Mouse (Mus musculus) lung, postnatal 0 days (tissue): Measurements from ENCODE around the gene Bcar3. TPM values are rescaled to one million over a fixed set of nuclear protein-coding genes. Genes with fewer than 3 reads are reported as not detected.

Source experiments
- ATAC-seq: fragments of 200-750 bp; cut with Nextera tagmentation; 2 replicates; pipeline ENCODE4 v1.8.0; 2017; ENCODE audit warnings: moderate library complexity
- DNase-seq: peaks from one replicate; pipeline ENCODE4 v3.0.0-alpha.2; 2016; ENCODE audit warnings: low spot score
- H3K27ac ChIP-seq: fragments of 300-500 bp; sonication (generic); 2 replicates; pipeline ENCODE4 v1.5.1; 2014; ENCODE audit warnings: antibody characterized with exemption, mild to moderate bottlenecking, low read length, mixed read lengths
- H3K27me3 ChIP-seq: fragments of 300-500 bp; sonication (generic); replicated peaks from 2 replicates; pipeline ENCODE4 v1.6.1; 2014; ENCODE audit warnings: low read length, mixed read lengths; ENCODE audit not compliant: insufficient read depth
- H3K36me3 ChIP-seq: fragments of 300-500 bp; sonication (generic); 2 replicates; pipeline ENCODE4 v1.6.1; 2014; ENCODE audit warnings: low read length, mixed read lengths; ENCODE audit not compliant: insufficient read depth
- H3K4me1 ChIP-seq: fragments of 300-500 bp; sonication (generic); 2 replicates; pipeline ENCODE4 v1.6.1; 2014; ENCODE audit warnings: antibody characterized with exemption, low read depth, low read length, mixed read lengths; ENCODE audit not compliant: insufficient read depth
- H3K4me2 ChIP-seq: fragments of 300-500 bp; sonication (generic); replicated peaks from 2 replicates; pipeline ENCODE4 v1.6.1; 2014; ENCODE audit warnings: low read depth, mild to moderate bottlenecking, low read length, moderate library complexity, mixed read lengths
- H3K4me3 ChIP-seq: fragments of 300-500 bp; sonication (generic); 2 replicates; pipeline ENCODE4 v1.5.1; 2014; ENCODE audit warnings: low read depth, low read length
- H3K9ac ChIP-seq: fragments of 300-500 bp; sonication (generic); replicated peaks from 2 replicates; pipeline ENCODE4 v1.6.1; 2014; ENCODE audit warnings: low read depth, mild to moderate bottlenecking
- H3K9me3 ChIP-seq: fragments of 300-500 bp; sonication (generic); 2 replicates; pipeline ENCODE4 v1.6.1; 2016; ENCODE audit warnings: low read length, mixed read lengths
- CTCF ChIP-seq: IDR thresholded peaks from 2 replicates; pipeline ENCODE4 v1.5.1; 2016; ENCODE audit warnings: antibody characterized with exemption, mild to moderate bottlenecking
- EP300 ChIP-seq: IDR thresholded peaks from 2 replicates; pipeline ENCODE4 v1.6.1; 2016; ENCODE audit warnings: antibody characterized with exemption, mild to moderate bottlenecking, control low read depth
- WGBS: fragments of 180-500 bp; shearing (Covaris S2); extraction: QIAGEN DNeasy Blood & Tissue Kit; methylation state at CpG from one replicate; pipeline ENCODE4 v1.1.7; 2014; 5-methylcytosine and 5-hydroxymethylcytosine counted together
- polyA plus RNA-seq: library from polyadenylated mRNA; unstranded; fragments of >200 nt; fragmentation: Nextera tagmentation; extraction: Ambion mirVana; gene quantifications from 2 replicates; pipeline ENCODE4 v1.2.1, GENCODE M21; 2015

The Bcar3 gene
- polyA plus RNA-seq, 1 experiment from 2014 or later = 38.3 TPM

DNA sequence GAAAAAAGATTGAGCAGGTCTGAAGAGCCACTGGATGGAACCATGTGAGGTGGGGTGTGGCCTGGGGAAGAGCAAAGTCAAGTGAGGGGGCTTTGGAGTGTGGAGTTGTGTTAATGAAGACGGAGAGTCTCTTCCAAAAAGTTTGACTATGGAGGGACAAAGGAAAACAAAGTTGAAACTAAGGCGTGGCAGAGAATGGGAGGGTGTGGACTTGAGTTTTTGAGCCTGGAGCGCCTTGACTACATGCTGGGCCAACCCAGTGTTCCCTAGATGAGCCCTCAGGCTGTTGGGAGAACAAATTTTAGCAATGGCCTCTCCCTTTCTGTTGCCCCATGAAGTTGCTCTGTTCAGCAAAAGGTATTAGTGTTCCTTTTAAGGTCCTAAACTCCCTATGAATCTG is 58.9 kb downstream of the Bcar3 start:
- DNase-seq (no peak), ATAC-seq (no peak)
- no peaks in the 10 kb centered on the region for H3K27me3 ChIP-seq
- H3K36me3 ChIP-seq = no peaks in the 10 kb centered on the region
- no peak overlapping the region for H3K9ac ChIP-seq
- H3K4me2 ChIP-seq = no peak overlapping the region
- no peaks in the 10 kb centered on the region for H3K9me3 ChIP-seq
- 74% methylated on average over 3 of the region's 3 CpGs for WGBS
- H3K4me3 ChIP-seq = no peak overlapping the region
- no peaks in the 10 kb centered on the region for H3K4me1 ChIP-seq
- TF ChIP-seq CTCF = no peak
- TF ChIP-seq EP300 = no peak
- no peak overlapping the region for H3K27ac ChIP-seq

DNA sequence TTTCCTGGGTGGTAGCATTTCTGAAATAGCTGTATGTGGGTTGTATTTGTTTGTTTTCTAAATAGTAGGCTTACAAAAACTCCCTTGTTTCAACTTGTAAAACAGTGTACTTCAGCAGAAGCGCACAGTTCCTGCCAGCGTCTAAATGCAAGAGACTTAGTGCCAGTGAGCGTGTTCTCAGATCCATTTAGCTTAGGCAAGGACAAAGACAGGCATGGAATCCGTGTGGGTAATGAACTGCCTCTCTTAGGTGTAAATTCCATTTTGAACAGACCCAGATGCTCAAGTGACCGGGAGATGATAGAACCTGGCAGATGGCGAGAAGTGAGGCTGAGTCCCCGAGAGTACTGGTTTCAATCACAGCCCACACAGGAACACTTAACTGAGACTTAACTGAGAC is 65.5 kb downstream of the Bcar3 start:
- no peak overlapping the region for H3K4me3 ChIP-seq
- no peaks in the 10 kb centered on the region for H3K9me3 ChIP-seq
- 83% methylated on average over 7 of the region's 7 CpGs for WGBS
- H3K4me1 ChIP-seq = no peaks in the 10 kb centered on the region
- no peaks in the 10 kb centered on the region for H3K36me3 ChIP-seq
- TF ChIP-seq CTCF (no peak), EP300 (no peak)
- no peak overlapping the region for H3K4me2 ChIP-seq
- no peaks in the 10 kb centered on the region for H3K27me3 ChIP-seq
- ATAC-seq = no peak
- DNase-seq = no peak
- H3K27ac ChIP-seq = no peak overlapping the region
- no peak overlapping the region for H3K9ac ChIP-seq

DNA sequence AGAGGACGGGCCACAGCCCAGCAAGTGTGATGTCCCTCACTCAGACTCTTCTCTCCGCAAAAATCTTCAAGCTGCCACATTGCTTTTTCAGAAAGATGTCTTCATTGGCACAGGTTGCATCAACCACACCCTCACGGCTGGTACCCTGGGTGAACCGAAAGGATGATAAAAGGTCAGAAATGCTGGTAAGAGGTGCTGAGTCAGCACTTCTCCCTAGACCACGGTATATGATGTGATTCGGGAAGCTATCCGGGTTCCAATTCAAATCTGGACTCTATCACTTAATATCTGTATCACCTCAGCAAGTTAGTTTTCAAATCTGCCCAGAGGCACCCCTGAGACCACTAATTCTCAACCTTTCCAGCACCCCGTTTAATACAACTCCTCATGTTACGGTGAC is 66.0 kb downstream of the Bcar3 start:
- H3K36me3 ChIP-seq = no peaks in the 10 kb centered on the region
- H3K9me3 ChIP-seq = no peaks in the 10 kb centered on the region
- 0 out of 2 replicates have a peak, but pooled peaks cover 3% of the 10 kb centered on the region for H3K4me1 ChIP-seq
- no peak overlapping the region for H3K9ac ChIP-seq
- no peak overlapping the region for H3K27ac ChIP-seq
- TF ChIP-seq EP300 = no peak
- no peak for TF ChIP-seq CTCF
- H3K4me3 ChIP-seq = no peak overlapping the region
- H3K4me2 ChIP-seq = no peak overlapping the region
- no peak for ATAC-seq
- DNase-seq = no peak
- H3K27me3 ChIP-seq = no peaks in the 10 kb centered on the region
- 92% methylated on average over 9 of the region's 9 CpGs for WGBS

DNA sequence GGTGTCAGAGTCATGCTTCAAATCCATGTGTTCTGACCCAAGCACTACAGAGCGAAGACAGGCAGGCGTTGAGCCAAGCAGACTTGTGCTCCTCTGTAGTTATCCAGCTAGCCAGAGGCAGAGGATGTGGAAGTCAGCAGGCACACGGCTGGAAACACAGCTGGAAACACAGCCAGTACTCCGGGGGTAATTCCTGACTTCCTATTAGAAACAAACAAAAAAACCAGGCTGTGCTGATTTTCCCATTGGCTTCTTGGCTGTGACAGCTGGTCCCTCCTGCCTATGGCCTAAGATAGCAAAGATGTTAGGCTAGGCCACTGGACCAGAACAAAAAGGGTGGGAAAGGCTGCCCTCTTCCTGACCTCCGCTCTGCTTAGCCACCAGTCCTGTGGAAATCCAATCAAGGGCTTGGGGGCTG is 66.8 kb downstream of the Bcar3 start:
- Histone ChIP-seq H3K36me3 (no peaks in the 10 kb centered on the region), H3K9me3 (no peaks in the 10 kb centered on the region), H3K9ac (no peak overlapping the region), H3K4me1 (0 out of 2 replicates have a peak, but pooled peaks cover 8% of the 10 kb centered on the region), H3K4me2 (no peak overlapping the region), H3K27ac (no peak overlapping the region), H3K4me3 (no peak overlapping the region), H3K27me3 (no peaks in the 10 kb centered on the region)
- WGBS = 32% methylated on average over 5 of the region's 5 CpGs
- TF ChIP-seq EP300 = no peak
- TF ChIP-seq CTCF = no peak
- peak; percentile 16; the same call in 1 of the 2 replicates for ATAC-seq
- DNase-seq = peak; percentile 41

DNA sequence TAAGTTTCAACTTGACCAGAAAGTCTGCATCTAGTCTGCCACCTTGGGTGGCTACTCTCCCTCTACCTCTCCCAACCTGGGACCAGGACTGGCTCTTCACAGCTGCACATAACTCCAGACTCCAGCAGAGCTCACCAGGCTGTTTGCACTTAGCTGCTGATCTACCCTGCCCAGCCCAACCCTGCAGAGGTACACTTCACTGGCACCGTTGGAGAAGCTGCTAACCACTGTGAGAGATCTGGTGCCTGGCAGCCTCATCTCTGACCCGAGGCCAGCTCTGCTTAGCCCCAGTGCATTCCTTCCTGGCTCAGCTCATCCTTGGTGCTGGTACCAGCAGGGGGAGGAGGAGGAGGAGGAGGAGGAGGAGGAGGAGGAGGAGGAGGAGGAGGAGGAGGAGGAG is 68.8 kb downstream of the Bcar3 start:
- Histone ChIP-seq H3K9me3 (no peaks in the 10 kb centered on the region), H3K4me2 (no peak overlapping the region), H3K36me3 (no peaks in the 10 kb centered on the region), H3K4me1 (0 out of 2 replicates have a peak, but pooled peaks cover 8% of the 10 kb centered on the region), H3K9ac (no peak overlapping the region), H3K27ac (no peak overlapping the region), H3K27me3 (no peaks in the 10 kb centered on the region), H3K4me3 (no peak overlapping the region)
- WGBS = 25% methylated on average over 2 of the region's 2 CpGs
- TF ChIP-seq CTCF = no peak
- TF ChIP-seq EP300 = no peak
- DNase-seq (no peak), ATAC-seq (0 out of 2 replicates have a peak, but pooled peaks have one; percentile 16)

DNA sequence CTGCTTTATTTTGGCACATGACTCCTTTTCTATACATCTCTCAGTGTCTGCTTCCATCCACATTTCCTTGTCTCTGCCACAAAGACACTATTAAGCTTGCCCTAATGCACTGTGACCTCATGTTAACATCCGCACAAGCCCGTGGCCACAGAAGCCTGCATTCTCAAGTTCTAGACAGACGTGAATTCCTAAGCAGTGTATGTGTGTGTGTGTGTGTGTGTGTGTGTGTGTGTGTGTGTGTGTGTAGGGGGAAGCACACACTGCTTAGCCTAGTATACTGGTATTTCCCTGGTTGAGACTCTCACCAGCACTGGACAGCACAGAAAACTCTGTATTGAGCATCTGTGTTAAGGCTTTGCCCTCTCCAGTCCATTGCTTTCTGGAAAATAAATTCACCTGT is 70.6 kb downstream of the Bcar3 start:
- DNase-seq (no peak), ATAC-seq (no peak; the same call in 1 of the 2 replicates)
- H3K27me3 ChIP-seq = no peaks in the 10 kb centered on the region
- H3K9me3 ChIP-seq = no peaks in the 10 kb centered on the region
- H3K4me1 ChIP-seq = 0 out of 2 replicates have a peak, but pooled peaks cover 8% of the 10 kb centered on the region
- no peak overlapping the region for H3K27ac ChIP-seq
- H3K36me3 ChIP-seq = no peaks in the 10 kb centered on the region
- no peak overlapping the region for H3K4me2 ChIP-seq
- H3K9ac ChIP-seq = no peak overlapping the region
- WGBS = 50% methylated on average over 3 of the region's 3 CpGs
- no peak for TF ChIP-seq EP300
- no peak for TF ChIP-seq CTCF
- no peak overlapping the region for H3K4me3 ChIP-seq

DNA sequence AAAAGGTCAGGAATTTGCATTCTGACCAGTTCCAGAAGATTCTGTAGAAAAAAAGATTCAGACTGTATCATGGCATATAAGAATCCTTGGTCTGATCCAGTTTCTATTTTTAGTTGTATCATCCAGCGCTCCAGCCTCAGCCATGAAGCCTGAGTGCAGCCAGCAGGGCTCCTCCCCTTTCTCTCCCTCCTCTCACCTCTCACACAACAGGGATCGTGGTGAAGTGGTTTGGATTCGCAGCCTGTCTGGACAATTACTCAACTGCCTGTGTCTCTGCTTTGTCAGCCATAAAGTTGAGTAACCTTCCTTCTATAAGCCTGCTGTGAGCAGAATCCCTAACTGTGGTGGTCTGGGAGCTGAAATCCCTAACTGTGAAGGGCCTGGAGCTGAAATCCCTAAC is 71.4 kb downstream of the Bcar3 start:
- Histone ChIP-seq H3K9ac (no peak overlapping the region), H3K27me3 (no peaks in the 10 kb centered on the region), H3K4me2 (no peak overlapping the region), H3K4me3 (no peak overlapping the region), H3K36me3 (no peaks in the 10 kb centered on the region), H3K4me1 (0 out of 2 replicates have a peak, but pooled peaks cover 8% of the 10 kb centered on the region), H3K9me3 (no peaks in the 10 kb centered on the region), H3K27ac (no peak overlapping the region)
- ATAC-seq = peak; percentile 90
- no peak for TF ChIP-seq CTCF
- peak; percentile 93 for DNase-seq
- WGBS = 12% methylated on average over 3 of the region's 3 CpGs
